Mouse (Mus musculus): ENCODE data around the gene 4931422A03Rik. TPM values are rescaled to one million over a fixed set of nuclear protein-coding genes. Genes with fewer than 3 reads are reported as not detected.

Gene 4931422A03Rik
- polyA plus RNA-seq, 1 experiment from 2014 or later, result 3.2 TPM

DNA sequence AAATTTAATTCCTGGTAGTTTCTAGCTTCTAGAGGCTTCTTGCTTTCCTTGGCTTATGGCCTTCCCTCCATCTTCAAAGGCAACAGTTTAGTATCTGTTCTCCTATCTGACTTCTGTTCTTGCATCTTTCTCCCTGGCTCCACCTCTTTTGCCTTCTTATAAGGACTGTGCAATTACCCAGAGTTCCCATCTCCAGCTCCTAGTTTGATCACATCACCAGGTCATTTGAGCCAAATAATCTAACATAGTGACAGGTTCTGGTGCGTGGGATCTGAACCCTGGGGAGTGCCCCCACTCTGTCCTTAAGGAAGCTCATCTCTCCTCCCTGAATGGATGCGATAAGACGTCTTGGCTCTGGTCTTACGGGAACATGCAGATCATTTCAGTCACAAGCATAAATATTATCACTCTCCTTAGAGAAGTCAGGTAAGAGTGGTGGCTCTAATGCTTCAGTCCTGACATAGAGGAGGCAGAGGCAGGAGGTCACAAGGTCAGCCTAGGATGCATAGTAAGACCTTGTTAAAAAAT, 101.5 kb downstream of the 4931422A03Rik start:
- H3K4me2 ChIP-seq (ENCODE audit: low read length), result no peak overlapping the region
- H3K4me1 ChIP-seq (replicated peaks; ENCODE audit: control insufficient read depth, insufficient read depth, low read length), result peaks cover 13% of the 10 kb centered on the region
- no peaks in the 10 kb centered on the region for H3K27me3 ChIP-seq (replicated peaks; ENCODE audit: control insufficient read depth, insufficient read depth, low read length)
- 93% methylated on average over 4 of the region's 4 CpGs for WGBS
- no peak overlapping the region for H3K9ac ChIP-seq (replicated peaks; ENCODE audit: low read depth, low read length)
- H3K27ac ChIP-seq (ENCODE audit: low read length), result no peak overlapping the region
- no peaks in the 10 kb centered on the region for H3K36me3 ChIP-seq (ENCODE audit: control insufficient read depth, insufficient read depth)
- no peak for ATAC-seq
- no peaks in the 10 kb centered on the region for H3K9me3 ChIP-seq (ENCODE audit: control insufficient read depth, low read length)
- H3K4me3 ChIP-seq (replicated peaks; ENCODE audit: low read length), result no peak overlapping the region

- no peak overlapping the region for H3K9ac ChIP-seq (replicated peaks; ENCODE audit: low read depth, low read length)
- H3K4me3 ChIP-seq (replicated peaks; ENCODE audit: low read length), result no peak overlapping the region
- no peaks in the 10 kb centered on the region for H3K9me3 ChIP-seq (ENCODE audit: control insufficient read depth, low read length)
- no peaks in the 10 kb centered on the region for H3K4me1 ChIP-seq (replicated peaks; ENCODE audit: control insufficient read depth, insufficient read depth, low read length)
- H3K27me3 ChIP-seq (replicated peaks; ENCODE audit: control insufficient read depth, insufficient read depth, low read length), result no peaks in the 10 kb centered on the region
- ATAC-seq, result no peak
- H3K27ac ChIP-seq (ENCODE audit: low read length), result no peak overlapping the region
- no peaks in the 10 kb centered on the region for H3K36me3 ChIP-seq (ENCODE audit: control insufficient read depth, insufficient read depth)
- WGBS, result 92% methylated on average over 6 of the region's 6 CpGs
- no peak overlapping the region for H3K4me2 ChIP-seq (ENCODE audit: low read length)
These were observed 108.7 kb downstream of the 4931422A03Rik start for GRCm38 (mm10) chr2:103919488-103919887.

- H3K9me3 ChIP-seq (ENCODE audit: control insufficient read depth, low read length), result no peaks in the 10 kb centered on the region
- 94% methylated on average over 2 of the region's 2 CpGs for WGBS
- H3K27ac ChIP-seq (ENCODE audit: low read length), result no peak overlapping the region
- H3K9ac ChIP-seq (replicated peaks; ENCODE audit: low read depth, low read length), result no peak overlapping the region
- no peaks in the 10 kb centered on the region for H3K27me3 ChIP-seq (replicated peaks; ENCODE audit: control insufficient read depth, insufficient read depth, low read length)
- no peak for ATAC-seq
- H3K4me3 ChIP-seq (replicated peaks; ENCODE audit: low read length), result no peak overlapping the region
- no peaks in the 10 kb centered on the region for H3K4me1 ChIP-seq (replicated peaks; ENCODE audit: control insufficient read depth, insufficient read depth, low read length)
- H3K4me2 ChIP-seq (ENCODE audit: low read length), result no peak overlapping the region
- H3K36me3 ChIP-seq (ENCODE audit: control insufficient read depth, insufficient read depth), result no peaks in the 10 kb centered on the region
These were observed 109.8 kb downstream of the 4931422A03Rik start for GRCm38 (mm10) chr2:103918375-103918774.

DNA sequence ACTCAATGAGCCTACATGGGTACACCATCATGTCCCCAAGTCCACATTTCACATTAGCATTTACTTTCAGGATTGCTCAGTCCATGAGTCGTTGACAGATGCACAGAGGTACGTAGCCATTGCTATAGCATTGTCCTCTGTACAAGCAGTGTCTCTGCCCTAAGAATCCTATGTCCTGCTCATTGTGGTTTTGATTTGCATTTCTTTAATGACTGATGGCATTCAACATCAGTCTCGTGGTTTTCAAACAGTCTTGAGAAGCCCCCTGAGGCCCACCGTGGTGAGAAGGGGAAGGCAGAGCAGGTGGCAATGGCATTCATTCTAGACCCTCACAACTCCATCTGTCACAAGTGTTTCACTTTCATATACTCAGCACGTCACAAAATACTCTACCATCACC, 110.8 kb downstream of the 4931422A03Rik start:
- no peaks in the 10 kb centered on the region for H3K27me3 ChIP-seq (replicated peaks; ENCODE audit: control insufficient read depth, insufficient read depth, low read length)
- H3K36me3 ChIP-seq (ENCODE audit: control insufficient read depth, insufficient read depth), result no peaks in the 10 kb centered on the region
- H3K4me2 ChIP-seq (ENCODE audit: low read length), result no peak overlapping the region
- no peaks in the 10 kb centered on the region for H3K9me3 ChIP-seq (ENCODE audit: control insufficient read depth, low read length)
- no peak for ATAC-seq
- H3K27ac ChIP-seq (ENCODE audit: low read length), result no peak overlapping the region
- WGBS, result 76% methylated on average over 5 of the region's 5 CpGs
- H3K4me3 ChIP-seq (replicated peaks; ENCODE audit: low read length), result no peak overlapping the region
- no peaks in the 10 kb centered on the region for H3K4me1 ChIP-seq (replicated peaks; ENCODE audit: control insufficient read depth, insufficient read depth, low read length)
- H3K9ac ChIP-seq (replicated peaks; ENCODE audit: low read depth, low read length), result no peak overlapping the region

Other genes starting within 250 kb of the 4931422A03Rik start
- 472 and 511 TPM in 2 replicates for gene Caprin1, start 230.7 kb downstream of the 4931422A03Rik start, polyA plus RNA-seq (2015; fragmentation: Nextera tagmentation; extraction: Ambion mirVana)
- gene Lmo2, start 70.4 kb downstream of the 4931422A03Rik start, polyA plus RNA-seq (2015; fragmentation: Nextera tagmentation; extraction: Ambion mirVana), result 19.8 and 20.0 TPM in 2 replicates
- 64.3 and 66.1 TPM in 2 replicates for gene Fbxo3, start 640 bp downstream of the 4931422A03Rik start, polyA plus RNA-seq (2015; fragmentation: Nextera tagmentation; extraction: Ambion mirVana)
- not detected in 2 replicates for gene Gm10912, start 37.5 kb upstream of the 4931422A03Rik start, polyA plus RNA-seq (2015; fragmentation: Nextera tagmentation; extraction: Ambion mirVana)
- not detected in 2 replicates for gene Gm10799, start 40.2 kb upstream of the 4931422A03Rik start, polyA plus RNA-seq (2015; fragmentation: Nextera tagmentation; extraction: Ambion mirVana)
- 1.1 and 2.1 TPM in 2 replicates for gene Cd59b, start 41.5 kb upstream of the 4931422A03Rik start, polyA plus RNA-seq (2015; fragmentation: Nextera tagmentation; extraction: Ambion mirVana)
- gene Cd59a, start 67.4 kb upstream of the 4931422A03Rik start, polyA plus RNA-seq (2015; fragmentation: Nextera tagmentation; extraction: Ambion mirVana), result 5.5 and 6.3 TPM in 2 replicates
- not detected in 2 replicates for gene A930018P22Rik, start 94.4 kb upstream of the 4931422A03Rik start, polyA plus RNA-seq (2015; fragmentation: Nextera tagmentation; extraction: Ambion mirVana)

Data from forebrain, embryonic 16.5 days (tissue).